9 mouse cellular contexts compared by ENCODE assay signal in the genomic region with DNA sequence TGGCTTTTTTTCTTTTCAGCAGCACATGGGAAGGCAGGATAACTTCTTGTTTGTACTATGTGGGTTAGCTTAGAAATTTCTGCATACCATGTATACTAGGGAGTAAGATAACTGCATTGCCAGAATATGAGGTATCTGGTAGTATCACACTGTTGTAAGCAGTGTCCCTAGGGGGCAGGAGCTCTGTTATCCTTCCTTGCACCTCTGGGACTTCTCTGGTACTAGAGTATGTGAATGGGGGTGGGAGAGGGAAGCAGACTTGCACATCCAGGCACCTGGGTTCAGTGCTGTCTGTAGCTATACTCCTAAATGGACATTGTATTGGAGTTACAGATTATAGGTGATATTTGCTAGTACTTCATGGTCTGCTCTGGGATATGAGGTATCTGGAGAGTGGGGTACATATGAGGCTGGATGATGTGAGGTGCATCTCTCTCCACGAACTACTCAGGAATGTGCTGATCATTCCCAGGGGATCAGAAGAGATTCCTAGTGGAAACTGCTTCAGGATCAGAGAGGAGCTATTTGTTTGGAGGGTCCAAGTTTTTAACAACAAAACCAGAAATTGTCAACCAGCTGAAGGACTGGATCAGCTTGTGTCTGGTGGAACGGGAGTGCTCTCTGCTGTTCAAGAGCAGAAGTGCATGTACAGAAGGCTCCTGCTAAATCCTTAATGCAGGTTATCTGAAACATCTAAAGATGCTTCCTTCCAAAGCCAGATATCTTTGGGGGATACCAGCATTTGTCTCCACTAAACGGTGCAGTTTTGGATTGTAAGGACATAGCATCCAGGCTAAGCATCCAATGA.
DNase-seq lines count a peak whose midpoint lies in the region; ATAC-seq and TF ChIP-seq lines count a peak whose summit lies in the region.
"Had no signal": no experiment of that assay in that cellular context is flagged by ENCODE, and none has a peak within 500 bp of the region (broad histone marks: within the 10 kb centered on the region; RNA-seq: fewer than 3 reads in every experiment).

No protein-coding gene starts in this region.

- no peak overlapping the region for H3K9ac ChIP-seq in hindbrain, embryonic 12.5 days
- H3K9ac ChIP-seq in hindbrain, postnatal 0 days (replicated peaks; ENCODE audit: low read length) = no peak overlapping the region
- H3K9ac ChIP-seq in stomach, postnatal 0 days (ENCODE audit: low read length) = no peak overlapping the region

- intact Hi-C loops in heart, postnatal 10 days (cut with DNase I) = no loop called here

- no peak for ATAC-seq in hindbrain, embryonic 12.5 days (ENCODE audit: low FRiP score)
- ATAC-seq in hindbrain, postnatal 0 days = peak; percentile 76
- ATAC-seq in stomach, postnatal 0 days (ENCODE audit: low FRiP score, low TSS enrichment) = no peak

- no peaks in the 10 kb centered on the region for H3K4me1 ChIP-seq in hindbrain, embryonic 10.5 days (replicated peaks)
- no peaks in the 10 kb centered on the region for H3K4me1 ChIP-seq in hindbrain, embryonic 12.5 days
- no peaks in the 10 kb centered on the region for H3K4me1 ChIP-seq in hindbrain, postnatal 0 days (ENCODE audit: insufficient read depth, low read length)
- H3K4me1 ChIP-seq in stomach, postnatal 0 days (replicated peaks; ENCODE audit: control insufficient read depth, insufficient read depth) = no peaks in the 10 kb centered on the region

- no peak overlapping the region for H3K4me2 ChIP-seq in hindbrain, embryonic 12.5 days (replicated peaks)
- no peak overlapping the region for H3K4me2 ChIP-seq in hindbrain, postnatal 0 days (ENCODE audit: low read depth, low read length)
- H3K4me2 ChIP-seq in stomach, postnatal 0 days (replicated peaks; ENCODE audit: low read depth) = no peak overlapping the region

- no peaks in the 10 kb centered on the region for H3K9me3 ChIP-seq in hindbrain, embryonic 10.5 days
- H3K9me3 ChIP-seq in hindbrain, embryonic 12.5 days (replicated peaks) = no peaks in the 10 kb centered on the region
- no peaks in the 10 kb centered on the region for H3K9me3 ChIP-seq in hindbrain, postnatal 0 days (ENCODE audit: low read length)
- H3K9me3 ChIP-seq in stomach, postnatal 0 days (ENCODE audit: control insufficient read depth, low read length) = no peaks in the 10 kb centered on the region
- H3K9me3 ChIP-seq: G1E had no signal

- no peaks in the 10 kb centered on the region for H3K27me3 ChIP-seq in hindbrain, embryonic 10.5 days (ENCODE audit: insufficient read depth, poor library complexity, severe bottlenecking)
- no peaks in the 10 kb centered on the region for H3K27me3 ChIP-seq in hindbrain, embryonic 12.5 days
- H3K27me3 ChIP-seq in hindbrain, postnatal 0 days (ENCODE audit: insufficient read depth, low read length) = no peaks in the 10 kb centered on the region
- H3K27me3 ChIP-seq in stomach, postnatal 0 days (ENCODE audit: control insufficient read depth, insufficient read depth, low read length) = no peaks in the 10 kb centered on the region

- H3K36me3 ChIP-seq in hindbrain, embryonic 10.5 days = no peaks in the 10 kb centered on the region
- no peaks in the 10 kb centered on the region for H3K36me3 ChIP-seq in hindbrain, embryonic 12.5 days
- no peaks in the 10 kb centered on the region for H3K36me3 ChIP-seq in hindbrain, postnatal 0 days (ENCODE audit: insufficient read depth, low read length)
- H3K36me3 ChIP-seq in stomach, postnatal 0 days (ENCODE audit: control insufficient read depth, insufficient read depth, low read length) = no peaks in the 10 kb centered on the region
- H3K36me3 ChIP-seq: G1E had no signal

- H3K4me3 ChIP-seq in hindbrain, embryonic 10.5 days = no peak overlapping the region
- no peak overlapping the region for H3K4me3 ChIP-seq in hindbrain, embryonic 12.5 days
- no peak overlapping the region for H3K4me3 ChIP-seq in hindbrain, postnatal 0 days (ENCODE audit: low read length)
- no peak overlapping the region for H3K4me3 ChIP-seq in stomach, postnatal 0 days (ENCODE audit: low read depth, low read length)

- DNase-seq in hindbrain, embryonic 10.5 days (ENCODE audit: low spot score) = peak; percentile 30
- peak; percentile 13 for DNase-seq in embryo, embryonic 11.5 days (ENCODE audit: low read depth, low spot score)
- peak; percentile 77 for DNase-seq in hindbrain, postnatal 0 days (ENCODE audit: low spot score)
- DNase-seq in mesoderm, embryonic 11.5 days (ENCODE audit: low read depth, low spot score) = peak; percentile 49
- peak; percentile 21 for DNase-seq in stomach, postnatal 0 days (ENCODE audit: low spot score)
- DNase-seq in urinary bladder, postnatal 25 days (ENCODE audit: low spot score) = no peak
- no peak for DNase-seq in heart, postnatal 10 days

- H3K27ac ChIP-seq in hindbrain, embryonic 10.5 days = no peak overlapping the region
- H3K27ac ChIP-seq in hindbrain, embryonic 12.5 days = no peak overlapping the region
- H3K27ac ChIP-seq in hindbrain, postnatal 0 days = no peak overlapping the region
- no peak overlapping the region for H3K27ac ChIP-seq in stomach, postnatal 0 days (replicated peaks)

- TF ChIP-seq EP300 in stomach, postnatal 0 days (optimal IDR thresholded peaks at IDR 0.05) = no peak

- TF ChIP-seq CTCF in hindbrain, postnatal 0 days (IDR thresholded peaks at IDR 0.05; ENCODE audit: low read depth) = peak; percentile 88
- TF ChIP-seq CTCF in stomach, postnatal 0 days (IDR thresholded peaks at IDR 0.05; ENCODE audit: low read depth) = peak; percentile 71

- WGBS in hindbrain, embryonic 10.5 days = 27% methylated on average over 3 of the region's 3 CpGs
- WGBS in hindbrain, embryonic 12.5 days = 24% methylated on average over 3 of the region's 3 CpGs
- WGBS in hindbrain, postnatal 0 days = 27% methylated on average over 3 of the region's 3 CpGs
- WGBS in stomach, postnatal 0 days = 28% methylated on average over 3 of the region's 3 CpGs

Comparison
In these comparisons a context has a peak if more than half of its experiments do, and no peak if none do; other contexts are left out.
1. DNase-seq: peak in hindbrain, embryonic 10.5 days (single experiment), embryo, embryonic 11.5 days (single experiment), hindbrain, postnatal 0 days (single experiment), mesoderm, embryonic 11.5 days (single experiment) and stomach, postnatal 0 days (single experiment); none in urinary bladder, postnatal 25 days (single experiment) and heart, postnatal 10 days (0 of 2).